Mouse (Mus musculus) heart, embryonic 11.5 days (tissue): ENCODE data around the gene Wscd1. TPM values are rescaled to one million over a fixed set of nuclear protein-coding genes. Genes with fewer than 3 reads are reported as not detected.

Experiments
- ATAC-seq: fragments of 200-750 bp; cut with Nextera tagmentation; replicated peaks from 2 replicates; pipeline ENCODE4 v1.8.0; 2017; ENCODE audit warnings: moderate library complexity; ENCODE audit not compliant: insufficient number of reproducible peaks, low FRiP score, low TSS enrichment
- H3K27ac ChIP-seq: fragments of 300-500 bp; sonication (generic); 2 replicates; pipeline ENCODE4 v1.5.1; 2014; ENCODE audit warnings: mild to moderate bottlenecking, low read depth, low read length
- H3K27me3 ChIP-seq: fragments of 300-500 bp; sonication (generic); 2 replicates; pipeline ENCODE4 v1.6.1; 2014; ENCODE audit warnings: mild to moderate bottlenecking, low read length, mixed read lengths; ENCODE audit not compliant: control insufficient read depth, insufficient read depth
- H3K36me3 ChIP-seq: fragments of 300-500 bp; sonication (generic); 2 replicates; pipeline ENCODE4 v1.6.1; 2014; ENCODE audit warnings: mild to moderate bottlenecking, low read length, moderate library complexity, mixed read lengths; ENCODE audit not compliant: control insufficient read depth, insufficient read depth
- H3K4me1 ChIP-seq: fragments of 300-500 bp; sonication (generic); 2 replicates; pipeline ENCODE4 v1.6.1; 2014; ENCODE audit warnings: low read length; ENCODE audit not compliant: control insufficient read depth, insufficient read depth
- H3K4me2 ChIP-seq: fragments of 300-500 bp; sonication (generic); 2 replicates; pipeline ENCODE4 v1.6.1; 2014; ENCODE audit warnings: mild to moderate bottlenecking, moderate library complexity
- H3K4me3 ChIP-seq: fragments of 300-500 bp; sonication (generic); 2 replicates; pipeline ENCODE4 v1.5.1; 2014; ENCODE audit warnings: low read depth, low read length
- H3K9ac ChIP-seq: fragments of 300-500 bp; sonication (generic); 2 replicates; pipeline ENCODE4 v1.6.1; 2014; ENCODE audit warnings: mild to moderate bottlenecking, low read depth, low read length, moderate library complexity
- H3K9me3 ChIP-seq: fragments of 300-500 bp; sonication (generic); replicated peaks from 2 replicates; pipeline ENCODE4 v1.6.1; 2016; ENCODE audit warnings: low read length; ENCODE audit not compliant: control insufficient read depth
- WGBS: fragments of 180-500 bp; shearing (Covaris S2); extraction: QIAGEN DNeasy Blood & Tissue Kit; methylation state at CpG from one replicate; pipeline ENCODE4 v1.1.7; 2014; ENCODE audit not compliant: insufficient replicate concordance; 5-methylcytosine and 5-hydroxymethylcytosine counted together
- polyA plus RNA-seq: library from polyadenylated mRNA; unstranded; fragments of >200 nt; fragmentation: Nextera tagmentation; extraction: Ambion mirVana; gene quantifications from 2 replicates; pipeline ENCODE4 v1.2.1, GENCODE M21; 2014

Wscd1 gene
- polyA plus RNA-seq, 1 experiment from 2014 or later, result 1.9 TPM

GRCm38 (mm10) chr11:71763651-71764275 lies 14.0 kb downstream of the Wscd1 start:
- Histone ChIP-seq H3K4me1 (no peaks in the 10 kb centered on the region), H3K9ac (no peak overlapping the region), H3K4me3 (no peak overlapping the region), H3K27me3 (no peaks in the 10 kb centered on the region), H3K9me3 (no peaks in the 10 kb centered on the region), H3K27ac (no peak overlapping the region), H3K4me2 (no peak overlapping the region), H3K36me3 (no peaks in the 10 kb centered on the region)
- WGBS, result 47% methylated on average over 5 of the region's 5 CpGs
- no peak for ATAC-seq

GRCm38 (mm10) chr11:71764743-71765142 lies 15.0 kb downstream of the Wscd1 start:
- Histone ChIP-seq H3K27ac (no peak overlapping the region), H3K9ac (no peak overlapping the region), H3K9me3 (no peaks in the 10 kb centered on the region), H3K4me1 (no peaks in the 10 kb centered on the region), H3K4me3 (no peak overlapping the region), H3K27me3 (no peaks in the 10 kb centered on the region), H3K4me2 (no peak overlapping the region), H3K36me3 (no peaks in the 10 kb centered on the region)
- no peak for ATAC-seq
- 54% methylated on average over 2 of the region's 2 CpGs for WGBS

- Histone ChIP-seq H3K27ac (no peak overlapping the region), H3K27me3 (no peaks in the 10 kb centered on the region), H3K4me3 (no peak overlapping the region), H3K4me1 (no peaks in the 10 kb centered on the region), H3K4me2 (no peak overlapping the region), H3K9ac (no peak overlapping the region), H3K9me3 (no peaks in the 10 kb centered on the region), H3K36me3 (no peaks in the 10 kb centered on the region)
- 46% methylated on average over 6 of the region's 6 CpGs for WGBS
- no peak for ATAC-seq
Observed at GRCm38 (mm10) chr11:71765335-71765734, 15.6 kb downstream of the Wscd1 start.

GRCm38 (mm10) chr11:71766380-71766779 lies 16.7 kb downstream of the Wscd1 start:
- H3K9me3 ChIP-seq, result no peaks in the 10 kb centered on the region
- H3K4me2 ChIP-seq, result no peak overlapping the region
- ATAC-seq, result no peak
- no peak overlapping the region for H3K9ac ChIP-seq
- no peak overlapping the region for H3K27ac ChIP-seq
- H3K4me1 ChIP-seq, result no peaks in the 10 kb centered on the region
- H3K36me3 ChIP-seq, result no peaks in the 10 kb centered on the region
- H3K4me3 ChIP-seq, result no peak overlapping the region
- WGBS, result 73% methylated on average over 1 of the region's 1 CpGs
- no peaks in the 10 kb centered on the region for H3K27me3 ChIP-seq

- 83% methylated on average over 3 of the region's 3 CpGs for WGBS
- Histone ChIP-seq H3K9ac (no peak overlapping the region), H3K4me2 (no peak overlapping the region), H3K9me3 (no peaks in the 10 kb centered on the region), H3K36me3 (no peaks in the 10 kb centered on the region), H3K27ac (no peak overlapping the region), H3K4me1 (no peaks in the 10 kb centered on the region), H3K27me3 (no peaks in the 10 kb centered on the region), H3K4me3 (no peak overlapping the region)
- ATAC-seq, result no peak
Observed at GRCm38 (mm10) chr11:71767726-71768125, 18.0 kb downstream of the Wscd1 start.

- Histone ChIP-seq H3K27me3 (peaks cover 4% of the 10 kb centered on the region; the same call in 1 of the 2 replicates), H3K9me3 (no peaks in the 10 kb centered on the region), H3K9ac (no peak overlapping the region), H3K4me2 (no peak overlapping the region), H3K4me3 (no peak overlapping the region), H3K27ac (no peak overlapping the region), H3K36me3 (no peaks in the 10 kb centered on the region), H3K4me1 (no peaks in the 10 kb centered on the region)
- WGBS, result 65% methylated on average over 8 of the region's 8 CpGs
- no peak for ATAC-seq
Observed at GRCm38 (mm10) chr11:71769744-71770143, 20.0 kb downstream of the Wscd1 start.

GRCm38 (mm10) chr11:71770479-71770878 lies 20.8 kb downstream of the Wscd1 start:
- H3K9ac ChIP-seq, result no peak overlapping the region
- WGBS, result 61% methylated on average over 2 of the region's 2 CpGs
- no peak overlapping the region for H3K27ac ChIP-seq
- H3K4me3 ChIP-seq, result no peak overlapping the region
- no peak overlapping the region for H3K4me2 ChIP-seq
- H3K27me3 ChIP-seq, result peaks cover 4% of the 10 kb centered on the region; the same call in 1 of the 2 replicates
- H3K36me3 ChIP-seq, result no peaks in the 10 kb centered on the region
- H3K4me1 ChIP-seq, result no peaks in the 10 kb centered on the region
- no peak for ATAC-seq
- H3K9me3 ChIP-seq, result no peaks in the 10 kb centered on the region

GRCm38 (mm10) chr11:71771074-71771473 lies 21.4 kb downstream of the Wscd1 start:
- Histone ChIP-seq H3K4me3 (no peak overlapping the region), H3K9me3 (no peaks in the 10 kb centered on the region), H3K4me1 (no peaks in the 10 kb centered on the region), H3K9ac (no peak overlapping the region), H3K36me3 (no peaks in the 10 kb centered on the region), H3K27ac (no peak overlapping the region), H3K4me2 (no peak overlapping the region), H3K27me3 (peaks cover 4% of the 10 kb centered on the region; the same call in 1 of the 2 replicates)
- 76% methylated on average over 7 of the region's 7 CpGs for WGBS
- ATAC-seq, result no peak

GRCm38 (mm10) chr11:71772056-71772455 lies 22.3 kb downstream of the Wscd1 start:
- H3K9ac ChIP-seq, result no peak overlapping the region
- H3K36me3 ChIP-seq, result no peaks in the 10 kb centered on the region
- H3K4me3 ChIP-seq, result no peak overlapping the region
- no peaks in the 10 kb centered on the region for H3K4me1 ChIP-seq
- no peaks in the 10 kb centered on the region for H3K9me3 ChIP-seq
- no peak overlapping the region for H3K27ac ChIP-seq
- WGBS, result 68% methylated on average over 6 of the region's 6 CpGs
- ATAC-seq, result no peak
- peaks cover 4% of the 10 kb centered on the region; the same call in 1 of the 2 replicates for H3K27me3 ChIP-seq
- H3K4me2 ChIP-seq, result no peak overlapping the region
